Mouse (Mus musculus) limb, embryonic 13.5 days (tissue): Measurements from ENCODE around the gene 4932411N23Rik. TPM values are rescaled to one million over a fixed set of nuclear protein-coding genes. Genes with fewer than 3 reads are reported as not detected.
"Not testable (repeated sequence)": the region's sequence is repeated elsewhere in the genome, so short reads cannot be mapped to it uniquely, and the experiment has no call there.

Experiments used
- ATAC-seq: fragments of 200-750 bp; cut with Nextera tagmentation; 2 replicates; pipeline ENCODE4 v1.8.0; 2017; ENCODE audit warnings: low read depth, moderate number of reproducible peaks, moderate TSS enrichment; ENCODE audit not compliant: low FRiP score
- H3K27ac ChIP-seq: fragments of 300-500 bp; sonication (generic); 2 replicates; pipeline ENCODE4 v1.5.1; 2015; ENCODE audit warnings: inconsistent platforms, mild to moderate bottlenecking, moderate library complexity
- H3K27me3 ChIP-seq: fragments of 300-500 bp; sonication (generic); 2 replicates; pipeline ENCODE4 v1.6.1; 2015; ENCODE audit warnings: mild to moderate bottlenecking, inconsistent platforms
- H3K36me3 ChIP-seq: fragments of 300-500 bp; sonication (generic); 2 replicates; pipeline ENCODE4 v1.6.1; 2015; ENCODE audit warnings: inconsistent platforms, mild to moderate bottlenecking, moderate library complexity
- H3K4me1 ChIP-seq: fragments of 300-500 bp; sonication (generic); 2 replicates; pipeline ENCODE4 v1.6.1; 2015; ENCODE audit warnings: inconsistent platforms
- H3K4me2 ChIP-seq: fragments of 300-500 bp; sonication (generic); replicated peaks from 2 replicates; pipeline ENCODE4 v1.6.1; 2015; ENCODE audit warnings: inconsistent platforms, mild to moderate bottlenecking, moderate library complexity
- H3K4me3 ChIP-seq: fragments of 300-500 bp; sonication (generic); 2 replicates; pipeline ENCODE4 v1.5.1; 2015; ENCODE audit warnings: moderate library complexity, mild to moderate bottlenecking, inconsistent platforms
- H3K9ac ChIP-seq: fragments of 300-500 bp; sonication (generic); 2 replicates; pipeline ENCODE4 v1.6.1; 2015; ENCODE audit warnings: mild to moderate bottlenecking, inconsistent platforms
- H3K9me3 ChIP-seq: fragments of 300-500 bp; sonication (generic); 2 replicates; pipeline ENCODE4 v1.6.1; 2016; ENCODE audit warnings: inconsistent platforms
- WGBS: fragments of 180-500 bp; shearing (Covaris S2); methylation state at CpG from one replicate; pipeline ENCODE4 v1.1.7; 2015; 5-methylcytosine and 5-hydroxymethylcytosine counted together
- polyA plus RNA-seq: library from polyadenylated mRNA; unstranded; fragments of >200 nt; fragmentation: Nextera tagmentation; extraction: Ambion mirVana; gene quantifications from 2 replicates; pipeline ENCODE4 v1.2.1, GENCODE M21; 2015

Gene 4932411N23Rik
- not detected in 2 replicates for polyA plus RNA-seq

DNA sequence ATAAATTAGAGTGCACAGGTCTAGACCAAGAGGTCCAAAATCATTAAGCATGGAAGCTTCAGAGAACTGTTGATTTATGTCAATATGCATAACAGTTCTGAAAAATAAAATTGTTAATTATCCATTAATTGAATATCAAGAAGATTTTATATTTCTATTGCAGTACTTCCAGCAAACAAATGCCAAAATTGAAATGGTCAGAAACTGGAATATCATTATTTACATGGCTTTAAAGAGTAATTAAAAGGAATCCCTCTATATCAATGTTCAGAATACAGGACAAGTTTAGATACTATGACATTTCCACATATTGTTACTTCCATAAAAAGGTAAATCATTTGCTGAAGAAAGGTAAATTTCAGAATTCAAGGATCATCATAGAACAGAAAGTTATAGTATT lies at the start of gene 4932411N23Rik:
4932411N23Rik (minus strand) TSS at position 101 of the 400 bp plus-strand sequence.
- H3K27ac ChIP-seq = no peak within 1 kb of the TSS
- no peaks in the 10 kb centered on the region for H3K36me3 ChIP-seq
- no peaks in the 10 kb centered on the region for H3K4me1 ChIP-seq
- no peak within 1 kb of the TSS for H3K4me2 ChIP-seq
- no peaks in the 10 kb centered on the region for H3K9me3 ChIP-seq
- no peak for ATAC-seq
- H3K27me3 ChIP-seq = no peaks in the 10 kb centered on the region
- no peak within 1 kb of the TSS for H3K4me3 ChIP-seq
- no peak within 1 kb of the TSS for H3K9ac ChIP-seq

DNA sequence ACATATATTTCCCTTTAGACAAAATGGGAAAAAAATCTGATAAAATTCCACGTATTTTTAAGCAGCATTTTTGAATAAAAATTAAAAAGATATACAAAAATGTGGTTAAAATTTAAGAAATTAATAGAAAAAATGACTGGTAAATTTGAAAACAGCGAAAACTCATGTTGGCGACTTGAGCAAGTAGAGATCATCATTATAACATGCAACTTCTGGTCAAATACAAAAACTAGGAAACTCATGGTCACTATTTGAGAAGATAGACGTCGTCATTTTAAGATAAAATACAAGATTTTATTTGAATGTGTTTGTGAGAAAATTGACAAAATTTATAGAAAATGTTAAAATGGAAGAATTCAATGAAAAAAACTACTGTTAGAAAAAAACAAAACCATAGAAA lies 35.8 kb downstream of the 4932411N23Rik start:
- Histone ChIP-seq H3K27ac (no peak overlapping the region), H3K4me2 (no peak overlapping the region), H3K4me1 (no peaks in the 10 kb centered on the region), H3K36me3 (no peaks in the 10 kb centered on the region), H3K4me3 (no peak overlapping the region), H3K9ac (no peak overlapping the region), H3K9me3 (no peaks in the 10 kb centered on the region), H3K27me3 (no peaks in the 10 kb centered on the region)
- 80% methylated on average over 5 of the region's 5 CpGs for WGBS
- ATAC-seq = no peak

GRCm38 (mm10) chrX:126777643-126778042 lies 38.0 kb downstream of the 4932411N23Rik start:
- not testable (repeated sequence) for H3K4me3 ChIP-seq, H3K4me1 ChIP-seq, H3K9ac ChIP-seq, H3K4me2 ChIP-seq, H3K9me3 ChIP-seq, H3K27me3 ChIP-seq, ATAC-seq, H3K36me3 ChIP-seq, H3K27ac ChIP-seq
- WGBS = 82% methylated on average over 5 of the region's 6 CpGs

GRCm38 (mm10) chrX:126774846-126775245 lies 40.8 kb downstream of the 4932411N23Rik start:
- H3K9ac ChIP-seq, H3K27ac ChIP-seq, H3K36me3 ChIP-seq, H3K4me1 ChIP-seq, H3K4me2 ChIP-seq, ATAC-seq, H3K27me3 ChIP-seq, H3K4me3 ChIP-seq, H3K9me3 ChIP-seq: not testable (repeated sequence)
- 82% methylated on average over 5 of the region's 5 CpGs for WGBS

DNA sequence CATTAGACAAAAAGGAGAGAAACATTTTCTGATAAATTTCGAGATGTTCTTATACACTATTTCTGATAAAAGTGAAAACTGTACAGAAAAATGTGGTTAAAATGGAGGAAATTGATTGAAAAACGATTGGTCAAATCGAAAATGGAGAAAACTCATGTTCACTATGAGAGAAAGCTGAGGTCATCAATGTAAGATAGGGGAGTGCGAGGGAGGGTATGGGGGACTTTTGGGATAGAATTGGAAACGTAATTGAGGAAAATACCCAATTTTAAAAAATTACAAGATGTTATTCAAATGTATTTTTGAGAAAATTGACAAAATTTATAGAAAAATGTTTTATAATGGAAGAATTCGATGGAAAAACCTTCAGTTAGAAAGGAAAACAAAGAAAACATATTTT lies 42.2 kb downstream of the 4932411N23Rik start:
- H3K27me3 ChIP-seq, ATAC-seq, H3K27ac ChIP-seq: not testable (repeated sequence)

More for the DNA sequence above, 42.2 kb downstream of the 4932411N23Rik start:
- H3K36me3 ChIP-seq, H3K4me1 ChIP-seq, H3K4me2 ChIP-seq, H3K4me3 ChIP-seq, H3K9ac ChIP-seq, H3K9me3 ChIP-seq: not testable (repeated sequence)
- 74% methylated on average over 5 of the region's 6 CpGs for WGBS

Other genes with a start within 250 kb of the 4932411N23Rik start
- gene Gm382, start 224.1 kb upstream of the 4932411N23Rik start, polyA plus RNA-seq = not detected in 2 replicates